Mouse (Mus musculus) embryonic facial prominence, embryonic 11.5 days (tissue): ENCODE results near the gene Celf2. TPM values are rescaled to one million over a fixed set of nuclear protein-coding genes. Genes with fewer than 3 reads are reported as not detected.

Source experiments
- ATAC-seq: fragments of 200-750 bp; cut with Nextera tagmentation; replicated peaks from 2 replicates; pipeline ENCODE4 v1.8.0; 2017; ENCODE audit warnings: low read depth; ENCODE audit not compliant: insufficient number of reproducible peaks, low FRiP score, low TSS enrichment
- DNase-seq: peaks from one replicate; pipeline ENCODE4 v3.0.0-alpha.2; 2015; ENCODE audit warnings: low spot score
- H3K27ac ChIP-seq: fragments of 300-500 bp; sonication (generic); replicated peaks from 2 replicates; pipeline ENCODE4 v1.5.1; 2014; ENCODE audit warnings: mild to moderate bottlenecking, low read depth, low read length, control low read depth
- H3K27me3 ChIP-seq: fragments of 300-500 bp; sonication (generic); 2 replicates; pipeline ENCODE4 v1.6.1; 2014; ENCODE audit warnings: mild to moderate bottlenecking, low read length, moderate library complexity, mixed read lengths; ENCODE audit not compliant: control insufficient read depth, insufficient read depth
- H3K36me3 ChIP-seq: fragments of 300-500 bp; sonication (generic); replicated peaks from 2 replicates; pipeline ENCODE4 v1.6.1; 2014; ENCODE audit warnings: low read depth, mild to moderate bottlenecking, low read length, moderate library complexity, mixed read lengths; ENCODE audit not compliant: control insufficient read depth, insufficient read depth
- H3K4me1 ChIP-seq: fragments of 300-500 bp; sonication (generic); 2 replicates; pipeline ENCODE4 v1.6.1; 2014; ENCODE audit warnings: low read length, mixed read lengths; ENCODE audit not compliant: control insufficient read depth, insufficient read depth
- H3K4me2 ChIP-seq: fragments of 300-500 bp; sonication (generic); 2 replicates; pipeline ENCODE4 v1.6.1; 2014; ENCODE audit warnings: low read depth, mild to moderate bottlenecking, control low read depth, low read length, moderate library complexity
- H3K4me3 ChIP-seq: fragments of 300-500 bp; sonication (generic); 2 replicates; pipeline ENCODE4 v1.5.1; 2014; ENCODE audit warnings: low read depth, low read length, control low read depth
- H3K9ac ChIP-seq: fragments of 300-500 bp; sonication (generic); replicated peaks from 2 replicates; pipeline ENCODE4 v1.6.1; 2014; ENCODE audit warnings: mild to moderate bottlenecking, control low read depth, low read length
- H3K9me3 ChIP-seq: fragments of 300-500 bp; sonication (generic); replicated peaks from 2 replicates; pipeline ENCODE4 v1.6.1; 2016; ENCODE audit warnings: mild to moderate bottlenecking, low read length, inconsistent platforms, mixed read lengths; ENCODE audit not compliant: control insufficient read depth
- WGBS: fragments of 180-500 bp; shearing (Covaris S2); extraction: QIAGEN DNeasy Blood & Tissue Kit; methylation state at CpG from one replicate; pipeline ENCODE4 v1.1.7; 2014; 5-methylcytosine and 5-hydroxymethylcytosine counted together
- polyA plus RNA-seq: library from polyadenylated mRNA; unstranded; fragments of >200 nt; fragmentation: Nextera tagmentation; extraction: Ambion mirVana; gene quantifications from 2 replicates; pipeline ENCODE4 v1.2.1, GENCODE M21; 2014

The Celf2 gene
- polyA plus RNA-seq, 1 experiment from 2014 or later, result 43.2 TPM

GRCm38 (mm10) chr2:6876547-6876946 lies 632.8 kb downstream of the Celf2 start:
- Histone ChIP-seq H3K27me3 (0 out of 2 replicates have a peak, but pooled peaks cover 2% of the 10 kb centered on the region), H3K36me3 (no peaks in the 10 kb centered on the region), H3K9ac (no peak overlapping the region), H3K4me3 (no peak overlapping the region), H3K4me2 (no peak overlapping the region), H3K4me1 (no peaks in the 10 kb centered on the region), H3K9me3 (no peaks in the 10 kb centered on the region), H3K27ac (no peak overlapping the region)
- ATAC-seq, result no peak
- WGBS, result 48% methylated on average over 5 of the region's 5 CpGs
- no peak for DNase-seq

DNA sequence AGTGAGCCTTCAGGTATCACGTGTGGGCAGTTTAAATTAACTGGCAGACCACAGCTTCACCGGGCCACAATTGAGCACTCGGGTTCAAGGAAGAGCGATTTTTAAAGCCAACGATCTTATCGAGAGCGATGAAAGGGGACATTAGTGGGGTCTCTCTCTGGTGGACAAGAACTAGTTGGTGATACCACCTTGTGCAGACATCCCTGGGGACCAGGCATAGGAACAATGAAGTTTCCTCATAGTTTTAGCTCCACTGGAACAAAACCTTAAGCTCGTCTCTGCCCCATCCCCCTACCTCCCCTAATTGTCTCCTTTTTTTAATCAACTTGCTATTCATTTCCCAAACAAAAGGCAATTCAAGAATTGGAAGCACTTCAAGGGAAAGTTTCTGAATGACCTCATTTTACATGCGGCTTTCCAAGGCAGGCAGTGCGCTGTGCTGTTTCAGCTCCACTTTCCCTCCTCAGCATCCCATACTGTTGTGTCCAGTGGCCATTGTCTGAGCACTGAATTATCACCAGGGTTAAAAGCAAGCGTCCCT lies 634.2 kb downstream of the Celf2 start:
- H3K4me1 ChIP-seq, result no peaks in the 10 kb centered on the region
- no peaks in the 10 kb centered on the region for H3K9me3 ChIP-seq
- no peak overlapping the region for H3K9ac ChIP-seq
- H3K27ac ChIP-seq, result no peak overlapping the region
- no peak overlapping the region for H3K4me2 ChIP-seq
- ATAC-seq (no peak; the same call in 1 of the 2 replicates), DNase-seq (peak; percentile 23)
- 13% methylated on average over 11 of the region's 11 CpGs for WGBS
- no peak overlapping the region for H3K4me3 ChIP-seq
- 0 out of 2 replicates have a peak, but pooled peaks cover 2% of the 10 kb centered on the region for H3K27me3 ChIP-seq
- no peaks in the 10 kb centered on the region for H3K36me3 ChIP-seq

DNA sequence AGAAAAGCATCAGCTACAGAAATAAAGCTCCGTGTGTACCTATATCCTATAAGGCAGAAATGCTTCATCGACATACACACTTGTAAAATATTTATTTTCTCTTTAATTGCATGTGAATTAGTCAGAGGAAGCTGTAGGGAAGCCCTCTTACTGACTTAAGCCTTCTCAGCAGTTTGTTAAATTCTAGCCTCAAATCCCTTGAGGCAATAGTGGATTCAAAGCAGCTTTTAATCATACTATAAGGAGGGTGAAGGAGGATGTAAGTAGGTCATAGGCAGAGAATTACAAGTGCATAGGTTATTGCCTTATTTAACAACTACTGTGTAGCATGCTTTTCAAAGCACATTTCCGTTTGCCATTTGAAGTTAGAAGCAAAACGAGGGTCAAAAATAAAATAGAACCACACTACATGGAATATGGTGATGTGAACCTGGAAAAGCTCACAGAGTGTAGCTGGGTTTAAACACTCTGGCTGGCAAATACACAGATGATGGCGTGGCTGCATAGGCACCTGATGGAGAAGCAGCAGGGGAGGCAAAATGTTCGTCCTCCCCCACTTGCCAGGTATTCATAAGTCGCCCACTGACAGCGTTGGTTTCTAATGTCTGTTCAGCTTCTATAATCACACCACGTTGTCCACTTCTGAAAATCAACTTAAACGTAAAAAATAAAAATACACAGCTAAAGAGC lies 635.0 kb downstream of the Celf2 start:
- no peaks in the 10 kb centered on the region for H3K9me3 ChIP-seq
- DNase-seq (no peak), ATAC-seq (no peak)
- 29% methylated on average over 10 of the region's 10 CpGs for whole genome bisulfite sequencing
- H3K4me3 ChIP-seq, result no peak overlapping the region
- H3K27ac ChIP-seq, result no peak overlapping the region
- 0 out of 2 replicates have a peak, but pooled peaks cover 2% of the 10 kb centered on the region for H3K27me3 ChIP-seq
- H3K4me1 ChIP-seq, result no peaks in the 10 kb centered on the region
- no peak overlapping the region for H3K4me2 ChIP-seq
- no peaks in the 10 kb centered on the region for H3K36me3 ChIP-seq
- H3K9ac ChIP-seq, result no peak overlapping the region

DNA sequence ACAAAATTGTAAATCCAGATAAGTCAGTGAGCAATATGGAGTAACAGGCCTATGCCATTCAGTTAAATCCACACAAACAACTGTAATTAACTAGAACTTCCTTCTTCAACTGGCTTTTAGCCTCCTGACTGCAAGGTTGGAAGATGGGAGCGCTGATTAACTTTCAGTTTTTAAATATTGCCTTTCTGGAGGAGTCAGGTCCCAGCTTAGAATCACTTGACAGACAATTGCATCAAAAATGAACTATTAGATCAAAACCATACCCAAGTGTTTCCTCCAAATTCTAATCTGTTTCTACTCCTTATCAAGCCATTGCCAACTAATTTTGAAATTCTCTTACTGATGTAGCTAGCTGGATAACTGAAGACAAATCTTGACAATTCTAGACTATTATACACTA lies 635.7 kb downstream of the Celf2 start:
- no peak for DNase-seq
- Histone ChIP-seq H3K4me1 (no peaks in the 10 kb centered on the region), H3K27me3 (0 out of 2 replicates have a peak, but pooled peaks cover 2% of the 10 kb centered on the region), H3K9ac (no peak overlapping the region), H3K27ac (no peak overlapping the region), H3K9me3 (no peaks in the 10 kb centered on the region), H3K36me3 (no peaks in the 10 kb centered on the region), H3K4me3 (no peak overlapping the region), H3K4me2 (no peak overlapping the region)
- no peak for ATAC-seq
- WGBS, result 66% methylated on average over 1 of the region's 1 CpGs

DNA sequence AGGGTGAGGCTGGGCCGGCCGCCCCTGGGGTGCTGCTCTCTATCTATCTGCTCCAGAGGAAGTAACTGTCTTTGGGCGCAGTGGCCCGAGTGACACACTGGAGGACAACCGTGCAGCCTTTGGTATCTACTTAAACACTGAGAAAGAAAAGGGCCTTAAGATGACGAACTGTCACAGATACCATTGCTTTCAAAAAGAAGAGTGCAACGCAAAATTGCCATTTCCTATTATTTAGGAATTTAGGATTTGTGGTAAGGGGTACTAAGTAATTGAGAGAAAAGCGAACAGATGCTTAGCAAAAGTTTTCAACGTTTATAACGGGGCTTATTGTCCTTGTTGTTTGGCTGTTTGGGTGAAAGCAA lies 636.5 kb downstream of the Celf2 start:
- Histone ChIP-seq H3K4me2 (peak overlapping the region; percentile 95), H3K9me3 (no peaks in the 10 kb centered on the region), H3K36me3 (no peaks in the 10 kb centered on the region), H3K9ac (peak overlapping the region; percentile 70), H3K27ac (no peak overlapping the region), H3K4me1 (no peaks in the 10 kb centered on the region), H3K27me3 (0 out of 2 replicates have a peak, but pooled peaks cover 2% of the 10 kb centered on the region), H3K4me3 (peak overlapping the region; percentile 71)
- no peak for DNase-seq
- 10% methylated on average over 10 of the region's 10 CpGs for WGBS
- ATAC-seq, result peak; percentile 60; the same call in 1 of the 2 replicates

DNA sequence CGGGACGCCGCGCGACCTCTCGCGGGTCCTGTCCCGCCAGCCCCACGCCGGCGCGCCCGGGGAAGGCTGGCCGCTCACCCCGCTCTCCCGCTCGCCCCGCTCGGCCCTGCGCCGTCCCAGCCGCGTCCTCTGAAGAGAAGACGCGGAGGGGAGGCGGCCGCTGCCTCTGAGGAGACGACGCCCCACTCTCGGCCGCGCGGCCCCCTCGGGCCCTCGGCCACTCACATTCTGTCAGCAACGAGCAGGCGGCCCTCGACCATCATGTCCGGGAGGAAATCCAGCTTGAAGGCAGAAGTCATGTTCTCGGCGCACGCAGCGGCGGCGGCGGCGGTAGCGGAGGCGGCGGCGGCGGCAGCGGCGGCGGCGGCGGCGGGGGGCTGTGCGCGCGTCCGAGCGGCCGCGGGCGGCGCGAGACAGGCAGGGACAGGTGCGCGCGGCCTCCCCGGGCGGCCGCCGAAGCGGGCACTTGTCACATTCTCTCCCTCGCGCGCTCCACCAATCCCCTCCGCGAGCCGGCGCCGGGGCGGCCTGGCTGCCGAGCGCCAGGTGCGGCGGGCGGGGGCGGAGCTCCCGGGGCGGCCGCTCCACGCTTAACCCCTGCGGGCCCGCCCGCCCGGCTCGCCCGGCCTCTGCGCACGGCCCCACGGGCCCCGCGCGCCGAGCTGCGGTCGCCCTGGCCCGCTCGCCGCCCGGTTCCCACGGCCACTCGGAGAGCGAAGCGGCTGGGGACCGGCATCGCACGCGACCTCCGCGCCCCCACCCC lies 637.1 kb downstream of the Celf2 start:
- ATAC-seq, result peak; percentile 87
- peak overlapping the region; percentile 95 for H3K4me2 ChIP-seq
- no peaks in the 10 kb centered on the region for H3K4me1 ChIP-seq
- H3K36me3 ChIP-seq, result no peaks in the 10 kb centered on the region
- peak overlapping the region; percentile 71 for H3K4me3 ChIP-seq
- 0% methylated on average over 52 of the region's 124 CpGs for WGBS
- H3K9ac ChIP-seq, result peak overlapping the region; percentile 70
- 0 out of 2 replicates have a peak, but pooled peaks cover 2% of the 10 kb centered on the region for H3K27me3 ChIP-seq
- no peaks in the 10 kb centered on the region for H3K9me3 ChIP-seq
- H3K27ac ChIP-seq, result peak overlapping the region; percentile 70
- peak; percentile 81 for DNase-seq

DNA sequence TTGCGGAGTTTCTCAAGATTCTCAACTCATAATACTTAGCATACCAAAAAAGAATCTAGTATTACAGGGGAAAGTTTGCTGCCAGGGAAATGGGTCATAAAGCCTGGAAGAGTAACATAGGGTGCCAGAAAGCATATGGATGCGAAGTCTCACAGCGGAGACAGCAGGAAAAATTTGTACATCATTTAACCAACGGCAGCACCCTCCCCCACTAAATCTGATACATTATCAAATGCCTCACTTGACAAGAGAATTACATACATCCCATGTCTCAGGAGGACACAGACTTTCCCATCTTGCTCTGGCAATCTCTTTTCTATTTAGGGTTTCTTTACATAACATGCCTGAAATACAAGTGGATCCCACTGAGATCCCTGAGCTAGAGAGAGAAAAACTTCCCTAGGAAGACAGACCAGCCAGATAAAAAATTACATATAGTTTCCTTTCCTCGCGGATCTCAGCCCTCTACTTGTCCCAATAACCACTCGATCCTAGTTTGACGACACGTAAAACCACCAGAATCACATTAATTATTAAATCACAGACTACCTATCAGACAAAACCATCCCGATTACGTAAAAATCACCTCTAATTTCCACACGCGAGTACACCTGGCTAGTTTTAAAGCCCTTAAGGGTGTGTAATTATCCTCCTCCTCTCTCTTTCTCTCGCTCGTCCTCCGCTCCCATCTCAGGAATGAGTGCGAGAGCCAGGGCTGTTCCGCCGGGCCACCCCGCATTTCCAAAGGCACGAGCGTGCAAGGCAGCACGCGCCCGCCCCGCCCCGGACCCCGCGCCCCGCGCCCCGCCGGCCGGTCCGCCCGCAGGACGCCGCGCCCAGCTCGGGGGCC lies 637.9 kb downstream of the Celf2 start:
- Histone ChIP-seq H3K4me3 (peak overlapping the region; percentile 71), H3K27ac (peak overlapping the region; percentile 70), H3K27me3 (0 out of 2 replicates have a peak, but pooled peaks cover 2% of the 10 kb centered on the region), H3K4me1 (no peaks in the 10 kb centered on the region), H3K36me3 (no peaks in the 10 kb centered on the region), H3K9ac (peak overlapping the region; percentile 70), H3K4me2 (peak overlapping the region; percentile 95), H3K9me3 (no peaks in the 10 kb centered on the region)
- DNase-seq (peak; percentile 40), ATAC-seq (peak; percentile 53; the same call in 1 of the 2 replicates)
- 5% methylated on average over 24 of the region's 40 CpGs for WGBS
